Mouse (Mus musculus) liver, adult 2 months (tissue): ENCODE measurements around the gene Apoh. TPM values are rescaled to one million over a fixed set of nuclear protein-coding genes. Genes with fewer than 3 reads are reported as not detected.

ENCODE experiments used
- DNase-seq: peaks from one replicate; pipeline ENCODE4 v3.0.0-alpha.2; 2011; ENCODE audit warnings: low read depth, low spot score; ENCODE audit errors: extremely low read depth
- H3K27ac ChIP-seq: fragments of 200-500 bp; replicated peaks from 2 replicates; pipeline ENCODE4 v1.5.1; 2012; ENCODE audit warnings: low read depth, mild to moderate bottlenecking, control low read depth, inconsistent platforms, low read length; ENCODE audit not compliant: insufficient read depth
- H3K27me3 ChIP-seq: fragments of 200-500 bp; 2 replicates; pipeline ENCODE4 v1.6.1; 2012; ENCODE audit warnings: mild to moderate bottlenecking, moderate library complexity, low read length, inconsistent platforms; ENCODE audit not compliant: control insufficient read depth, insufficient read depth
- H3K36me3 ChIP-seq: fragments of 200-500 bp; 2 replicates; pipeline ENCODE4 v1.6.1; 2012; ENCODE audit warnings: low read length, inconsistent platforms; ENCODE audit not compliant: control insufficient read depth, insufficient read depth
- H3K4me1 ChIP-seq: fragments of 200-500 bp; 2 replicates; pipeline ENCODE4 v1.6.1; 2011; ENCODE audit warnings: low read length; ENCODE audit not compliant: control insufficient read depth, insufficient read depth
- H3K4me3 ChIP-seq: fragments of 200-500 bp; 2 replicates; pipeline ENCODE4 v1.5.1; 2011; ENCODE audit warnings: low read depth, mild to moderate bottlenecking, control low read depth, low read length, moderate library complexity; ENCODE audit not compliant: insufficient read depth
- H3K79me2 ChIP-seq: fragments of 200-500 bp; 2 replicates; pipeline ENCODE4 v1.6.1; 2012; ENCODE audit warnings: inconsistent platforms, mild to moderate bottlenecking, low read length, moderate library complexity; ENCODE audit not compliant: control insufficient read depth, insufficient read depth
- H3K9ac ChIP-seq: fragments of 200-500 bp; 2 replicates; pipeline ENCODE4 v1.6.1; 2012; ENCODE audit warnings: low read depth, mild to moderate bottlenecking, control low read depth, inconsistent platforms, low read length
- CTCF ChIP-seq: fragments of 200-500 bp; IDR thresholded peaks from 2 replicates; pipeline ENCODE4 v1.5.1; 2011; ENCODE audit warnings: low read depth, low read length, control low read depth
- POLR2A ChIP-seq: fragments of 200-500 bp; IDR thresholded peaks from 2 replicates; pipeline ENCODE4 v1.6.1; 2011; ENCODE audit warnings: low read length, control low read depth; ENCODE audit not compliant: insufficient read depth; ENCODE audit errors: extremely low read depth
- WGBS: fragments of 180-500 bp; shearing (Covaris S2); methylation state at CpG from one replicate; pipeline ENCODE4 v1.1.7; 2018; 5-methylcytosine and 5-hydroxymethylcytosine counted together
- polyA plus RNA-seq: library from polyadenylated mRNA; depleted of rRNA; stranded (reverse); fragments of >200 nt; gene quantifications from 2 replicates; pipeline ENCODE4 v1.2.3, GENCODE M21; 2012
- total RNA-seq: library from RNA; depleted of rRNA; stranded (reverse); fragments of >200 nt; gene quantifications from 2 replicates; pipeline ENCODE4 v1.2.3, GENCODE M21; 2014

Apoh gene
- total and polyA plus RNA-seq, 2 experiments, result 2,235 to 3,004 TPM

DNA sequence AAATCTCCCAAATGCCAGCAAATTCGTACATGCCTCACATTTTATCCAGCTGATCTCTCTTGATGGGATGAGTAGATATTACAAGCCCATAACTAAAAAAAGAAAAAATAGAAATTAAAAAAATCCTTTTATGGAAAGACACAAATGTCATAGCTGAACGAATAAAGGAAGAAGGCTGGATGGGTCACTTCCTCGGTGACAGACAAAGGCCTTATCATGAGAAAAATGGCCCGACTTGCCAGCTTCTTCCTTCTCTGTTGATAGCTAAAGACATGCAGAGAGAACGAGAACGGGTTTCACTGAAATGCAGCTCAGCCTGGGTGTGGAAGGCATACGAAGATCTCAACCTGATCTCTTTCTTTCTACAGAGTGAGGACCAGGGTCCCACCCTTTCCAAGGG lies 22.6 kb upstream of the Apoh start:
- no peak for TF ChIP-seq CTCF
- no peak for TF ChIP-seq POLR2A
- Histone ChIP-seq H3K27ac (no peak overlapping the region), H3K79me2 (no peaks in the 10 kb centered on the region), H3K4me3 (no peak overlapping the region), H3K36me3 (no peaks in the 10 kb centered on the region), H3K27me3 (no peaks in the 10 kb centered on the region), H3K4me1 (no peaks in the 10 kb centered on the region; the same call in 1 of the 2 replicates), H3K9ac (no peak overlapping the region)
- WGBS, result 75% methylated on average over 7 of the region's 7 CpGs
- DNase-seq, result no peak

DNA sequence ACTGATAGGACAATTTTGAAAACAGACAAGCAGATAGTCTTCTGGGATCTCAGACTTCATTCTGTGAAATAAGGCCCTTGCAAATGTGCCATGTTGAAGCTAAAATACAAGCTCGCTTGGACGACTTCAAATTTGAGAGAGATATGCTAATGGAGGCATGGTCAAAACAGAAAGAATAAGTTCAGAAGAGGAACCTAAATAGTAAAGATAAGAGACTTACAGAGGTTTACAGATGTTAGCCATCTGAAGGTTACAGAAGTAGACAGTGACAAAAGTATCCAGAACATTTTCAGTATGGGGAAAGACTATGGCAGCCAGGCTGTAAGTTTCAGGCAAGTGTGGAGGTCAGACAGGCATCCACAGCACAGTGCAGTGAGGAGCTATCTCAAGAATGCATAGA lies 21.0 kb upstream of the Apoh start:
- Histone ChIP-seq H3K79me2 (no peaks in the 10 kb centered on the region; the same call in 1 of the 2 replicates), H3K4me1 (no peaks in the 10 kb centered on the region; the same call in 1 of the 2 replicates), H3K9ac (no peak overlapping the region), H3K27ac (no peak overlapping the region), H3K4me3 (no peak overlapping the region), H3K36me3 (no peaks in the 10 kb centered on the region), H3K27me3 (no peaks in the 10 kb centered on the region)
- WGBS, result 92% methylated on average over 2 of the region's 2 CpGs
- no peak for DNase-seq
- no peak for TF ChIP-seq CTCF
- no peak for TF ChIP-seq POLR2A

DNA sequence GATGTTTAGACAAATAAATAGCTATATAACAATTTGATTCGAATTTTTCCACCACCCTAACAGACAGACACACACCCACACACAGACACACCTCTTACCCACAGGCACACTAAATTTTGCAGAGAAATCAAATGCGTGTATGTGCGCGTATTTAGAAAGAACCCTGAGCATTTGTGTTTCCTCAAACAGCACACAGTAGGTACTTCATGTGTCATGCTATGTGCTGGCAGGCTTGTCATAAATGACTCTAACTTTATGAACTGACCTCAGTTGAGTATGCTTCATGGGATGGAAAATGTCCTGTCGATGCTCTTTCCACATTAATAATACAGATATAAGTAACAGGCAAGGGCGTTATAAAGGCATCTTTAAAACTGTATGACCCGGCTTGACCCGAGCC lies 17.2 kb upstream of the Apoh start:
- TF ChIP-seq POLR2A (no peak), CTCF (no peak)

DNA sequence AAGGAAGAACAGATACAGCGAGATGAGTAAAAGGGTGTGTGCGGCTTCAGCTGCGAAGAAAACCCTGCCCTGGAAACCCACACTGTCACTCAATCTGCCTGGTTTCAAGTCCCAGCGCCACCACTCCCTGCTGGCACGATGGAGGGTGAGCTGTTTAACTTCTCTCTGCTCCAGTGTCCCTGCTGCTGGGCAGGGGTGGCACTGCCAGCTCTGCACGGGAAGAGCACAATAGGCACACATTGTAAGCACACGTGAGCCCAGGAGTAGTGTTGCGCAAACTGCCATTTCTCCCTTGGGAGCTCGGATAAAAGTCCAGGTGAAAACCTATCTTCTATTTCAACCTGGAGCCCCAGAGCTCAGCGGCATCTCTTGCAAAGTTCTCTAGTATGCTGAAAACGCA lies 12.3 kb upstream of the Apoh start:
- WGBS, result 55% methylated on average over 11 of the region's 11 CpGs
- TF ChIP-seq CTCF, result no peak
- TF ChIP-seq POLR2A, result no peak
- peak; percentile 84 for DNase-seq
- H3K4me3 ChIP-seq, result no peak overlapping the region
- H3K4me1 ChIP-seq, result peaks cover 2% of the 10 kb centered on the region; the same call in 1 of the 2 replicates
- no peaks in the 10 kb centered on the region; the same call in 1 of the 2 replicates for H3K79me2 ChIP-seq
- H3K36me3 ChIP-seq, result no peaks in the 10 kb centered on the region; the same call in 1 of the 2 replicates
- H3K27ac ChIP-seq, result no peak overlapping the region
- no peak overlapping the region for H3K9ac ChIP-seq
- no peaks in the 10 kb centered on the region for H3K27me3 ChIP-seq

More for the DNA sequence above, 17.2 kb upstream of the Apoh start:
- WGBS, result 93% methylated on average over 8 of the region's 8 CpGs
- no peak overlapping the region for H3K9ac ChIP-seq
- DNase-seq, result no peak
- no peaks in the 10 kb centered on the region; the same call in 1 of the 2 replicates for H3K79me2 ChIP-seq
- no peak overlapping the region for H3K27ac ChIP-seq
- H3K4me1 ChIP-seq, result no peaks in the 10 kb centered on the region
- no peaks in the 10 kb centered on the region for H3K27me3 ChIP-seq
- no peak overlapping the region for H3K4me3 ChIP-seq
- H3K36me3 ChIP-seq, result no peaks in the 10 kb centered on the region

DNA sequence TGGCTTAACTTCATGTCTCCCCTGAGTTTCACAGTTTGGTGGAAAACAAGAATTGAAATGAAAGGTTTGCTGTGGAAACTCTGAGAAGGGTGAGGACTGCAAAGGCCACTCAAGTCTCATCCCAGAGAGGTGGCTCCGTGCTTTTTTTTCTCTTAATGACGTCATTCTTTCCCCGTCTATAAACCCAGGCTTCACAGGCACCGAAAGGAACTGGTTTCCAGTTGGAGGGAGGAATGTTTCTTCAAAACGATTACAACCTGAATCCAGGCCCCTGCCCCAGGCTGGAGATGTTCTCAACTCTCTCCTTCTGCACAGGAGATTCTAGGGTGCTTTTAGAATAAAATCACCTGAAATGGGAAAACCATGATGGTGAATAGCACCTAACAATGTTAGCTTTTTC lies 10.1 kb upstream of the Apoh start:
- Histone ChIP-seq H3K9ac (no peak overlapping the region), H3K79me2 (no peaks in the 10 kb centered on the region), H3K4me1 (peaks cover 3% of the 10 kb centered on the region; the same call in 1 of the 2 replicates), H3K27me3 (no peaks in the 10 kb centered on the region), H3K4me3 (no peak overlapping the region), H3K36me3 (no peaks in the 10 kb centered on the region; the same call in 1 of the 2 replicates), H3K27ac (no peak overlapping the region)
- no peak for DNase-seq
- no peak for TF ChIP-seq POLR2A
- TF ChIP-seq CTCF, result no peak
- WGBS, result 85% methylated on average over 5 of the region's 5 CpGs

DNA sequence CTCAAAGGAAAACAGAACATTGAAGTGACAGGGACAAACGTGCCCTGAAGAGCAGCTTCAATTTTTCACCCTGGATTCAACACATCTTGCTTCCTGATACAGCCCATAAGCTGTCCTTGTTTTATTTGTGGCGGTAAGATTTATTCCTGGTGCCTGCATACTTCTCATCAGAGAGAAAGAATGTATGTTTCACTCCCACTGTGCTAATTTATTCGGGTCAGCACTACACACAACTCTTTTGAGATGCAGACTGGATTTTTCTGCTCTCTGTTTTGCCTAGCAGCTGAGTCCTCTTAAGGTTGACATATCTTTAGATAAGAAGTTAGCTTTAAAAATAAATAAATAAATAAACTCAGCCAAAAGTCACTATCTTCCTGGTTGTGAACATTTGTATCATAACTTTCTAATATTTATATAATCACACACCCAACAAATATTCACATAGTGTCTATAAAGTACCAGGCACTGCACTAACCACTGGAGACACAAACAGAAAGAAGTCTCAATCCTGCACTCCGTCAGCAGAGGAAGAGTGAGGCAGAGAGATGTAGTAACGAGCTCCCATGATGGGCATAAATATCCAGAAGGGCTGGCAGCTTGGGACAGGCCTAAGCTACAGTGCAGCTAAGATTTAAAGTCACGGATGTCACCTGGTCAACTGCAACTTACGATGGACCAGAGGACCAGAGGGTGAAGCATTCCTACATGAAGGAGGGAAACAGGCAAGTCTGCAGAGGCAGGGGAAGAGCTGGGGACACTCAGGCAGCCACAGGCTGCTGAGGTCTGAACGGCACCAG lies 9.4 kb upstream of the Apoh start:
- TF ChIP-seq CTCF, result no peak
- no peak for TF ChIP-seq POLR2A
- Histone ChIP-seq H3K36me3 (no peaks in the 10 kb centered on the region; the same call in 1 of the 2 replicates), H3K4me3 (no peak overlapping the region), H3K9ac (no peak overlapping the region), H3K27me3 (no peaks in the 10 kb centered on the region), H3K4me1 (peaks cover 3% of the 10 kb centered on the region; the same call in 1 of the 2 replicates), H3K79me2 (no peaks in the 10 kb centered on the region), H3K27ac (no peak overlapping the region)
- no peak for DNase-seq
- WGBS, result 86% methylated on average over 8 of the region's 8 CpGs
